Mouse (Mus musculus) intestine, embryonic 15.5 days (tissue): ENCODE measurements around the gene Txndc8. TPM values are rescaled to one million over a fixed set of nuclear protein-coding genes. Genes with fewer than 3 reads are reported as not detected.

ENCODE experiments used
- polyA plus RNA-seq: library from polyadenylated mRNA; unstranded; fragments of >200 nt; fragmentation: Nextera tagmentation; extraction: Ambion mirVana; gene quantifications from 2 replicates; pipeline ENCODE4 v1.2.1, GENCODE M21; 2015

Gene Txndc8
- polyA plus RNA-seq, 1 experiment from 2014 or later, result not detected

Other genes starting within 250 kb of the Txndc8 start
- 10.9 and 11.2 TPM in 2 replicates for gene D630039A03Rik, start 92.8 kb downstream of the Txndc8 start, polyA plus RNA-seq
- gene Txn1, start 52.7 kb downstream of the Txndc8 start, polyA plus RNA-seq, result 632 and 657 TPM in 2 replicates
- 6.2 and 6.3 TPM in 2 replicates for gene Svep1, start 197.7 kb upstream of the Txndc8 start, polyA plus RNA-seq